Mouse (Mus musculus) E14TG2a.4 (cell line): ENCODE measurements around the gene Galnt17.

Source experiments
- H3K27me3 ChIP-seq: 2 replicates; pipeline ENCODE4 v1.6.1; 2014; ENCODE audit warnings: low read length, control low read depth; ENCODE audit not compliant: insufficient read depth
- H3K36me3 ChIP-seq: 2 replicates; pipeline ENCODE4 v1.6.1; 2014; ENCODE audit warnings: low read length, control low read depth; ENCODE audit not compliant: insufficient read depth
- H3K4me1 ChIP-seq: replicated peaks from 2 replicates; pipeline ENCODE4 v1.6.1; 2014; ENCODE audit warnings: low read depth, low read length, control low read depth
- H3K4me3 ChIP-seq: replicated peaks from 2 replicates; pipeline ENCODE4 v1.5.1; 2014; ENCODE audit warnings: mild to moderate bottlenecking, low read length
- H3K9me3 ChIP-seq: 2 replicates; pipeline ENCODE4 v1.6.1; 2014; ENCODE audit warnings: low read length, control low read depth
- CTCF ChIP-seq: conservative IDR thresholded peaks from 2 replicates; pipeline ENCODE4 v1.5.1; 2014; ENCODE audit warnings: low read length
- NANOG ChIP-seq: IDR thresholded peaks from 2 replicates; pipeline ENCODE4 v1.6.1; 2014; ENCODE audit warnings: borderline replicate concordance, low read length, mixed read lengths
- POU5F1 ChIP-seq: IDR thresholded peaks from 2 replicates; pipeline ENCODE4 v1.6.1; 2014; ENCODE audit warnings: low read length, borderline replicate concordance

The Galnt17 gene

DNA sequence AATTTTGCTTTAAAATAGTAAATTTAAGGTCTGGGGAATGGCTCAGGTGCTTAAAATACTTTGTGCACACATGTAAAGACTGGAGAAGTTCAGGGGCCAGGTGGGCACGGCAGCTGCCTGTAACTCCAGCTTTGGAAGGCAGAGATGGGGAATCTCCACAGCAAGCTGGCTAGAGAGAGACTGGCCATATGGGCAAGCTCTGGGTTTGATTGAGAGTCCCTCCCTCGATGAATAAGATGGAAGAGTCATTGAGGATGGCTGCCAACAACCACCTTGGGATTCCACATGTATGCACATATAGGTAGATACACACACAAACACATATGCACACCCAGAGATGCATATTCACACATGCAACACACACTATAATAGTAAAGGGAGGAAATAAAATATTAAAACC lies 42.0 kb downstream of the Galnt17 start:
- H3K27me3 ChIP-seq: no peaks in the 10 kb centered on the region
- TF ChIP-seq CTCF (no peak), POU5F1 (no peak), NANOG (no peak)
- no peaks in the 10 kb centered on the region for H3K4me1 ChIP-seq
- H3K9me3 ChIP-seq: no peaks in the 10 kb centered on the region
- H3K4me3 ChIP-seq: no peak overlapping the region
- H3K36me3 ChIP-seq: no peaks in the 10 kb centered on the region

DNA sequence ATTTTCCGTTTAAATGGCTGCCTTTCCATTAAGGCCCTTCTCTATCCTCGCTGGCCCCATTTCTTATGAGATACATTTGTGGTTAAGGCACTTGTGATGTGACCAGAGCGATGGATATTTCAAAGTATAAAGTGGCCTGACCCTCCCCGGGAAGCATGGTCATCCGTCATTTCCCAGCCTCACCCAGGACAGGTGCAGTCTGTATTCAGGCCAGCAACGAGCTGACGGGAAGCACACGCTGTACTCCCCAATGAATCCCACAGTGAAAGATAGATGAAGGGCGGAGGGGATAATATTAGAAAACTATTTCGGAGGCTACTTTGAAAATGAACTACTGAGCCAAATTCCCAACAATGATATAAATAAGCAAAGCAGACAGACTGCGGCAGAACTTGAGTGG lies 44.2 kb downstream of the Galnt17 start:
- H3K4me3 ChIP-seq: no peak overlapping the region

GRCm38 (mm10) chr5:131250701-131251636 lies 57.3 kb downstream of the Galnt17 start:
- Histone ChIP-seq H3K4me3 (no peak overlapping the region), H3K27me3 (no peaks in the 10 kb centered on the region), H3K4me1 (no peaks in the 10 kb centered on the region), H3K36me3 (no peaks in the 10 kb centered on the region), H3K9me3 (no peaks in the 10 kb centered on the region)
- TF ChIP-seq CTCF (no peak), NANOG (no peak), POU5F1 (no peak)

More for the DNA sequence above, 44.2 kb downstream of the Galnt17 start:
- no peaks in the 10 kb centered on the region for H3K36me3 ChIP-seq
- H3K27me3 ChIP-seq: no peaks in the 10 kb centered on the region
- H3K4me1 ChIP-seq: no peaks in the 10 kb centered on the region
- TF ChIP-seq NANOG (no peak), POU5F1 (no peak), CTCF (no peak)
- no peaks in the 10 kb centered on the region for H3K9me3 ChIP-seq

DNA sequence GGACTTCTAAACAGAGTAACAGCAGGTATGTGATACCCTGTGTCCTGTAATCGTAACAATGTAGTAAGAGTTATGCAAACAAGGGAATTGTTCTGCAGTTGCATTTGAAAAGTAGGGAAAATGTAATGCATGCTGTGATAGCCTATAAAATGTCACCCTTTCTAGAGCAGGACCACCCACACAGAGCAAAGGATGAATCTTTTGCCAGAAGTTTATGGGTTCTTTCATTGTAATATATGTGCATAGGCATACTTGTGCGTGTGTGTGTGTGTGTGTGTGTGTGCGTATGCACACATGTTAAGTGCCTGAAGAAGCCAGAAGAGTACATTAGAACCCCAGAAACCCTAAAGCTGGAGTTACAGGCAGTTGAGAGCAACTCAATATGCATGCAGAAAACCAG lies 59.9 kb downstream of the Galnt17 start:
- Histone ChIP-seq H3K4me3 (no peak overlapping the region), H3K4me1 (no peaks in the 10 kb centered on the region), H3K36me3 (no peaks in the 10 kb centered on the region), H3K27me3 (no peaks in the 10 kb centered on the region), H3K9me3 (no peaks in the 10 kb centered on the region)
- no peak for TF ChIP-seq CTCF
- TF ChIP-seq POU5F1: no peak
- TF ChIP-seq NANOG: no peak

- H3K27me3 ChIP-seq: no peaks in the 10 kb centered on the region
- no peaks in the 10 kb centered on the region for H3K9me3 ChIP-seq
- TF ChIP-seq POU5F1 (no peak), CTCF (no peak), NANOG (no peak)
- no peaks in the 10 kb centered on the region for H3K4me1 ChIP-seq
- no peak overlapping the region for H3K4me3 ChIP-seq
- no peaks in the 10 kb centered on the region for H3K36me3 ChIP-seq
These were observed 61.7 kb downstream of the Galnt17 start for GRCm38 (mm10) chr5:131246591-131246990.

DNA sequence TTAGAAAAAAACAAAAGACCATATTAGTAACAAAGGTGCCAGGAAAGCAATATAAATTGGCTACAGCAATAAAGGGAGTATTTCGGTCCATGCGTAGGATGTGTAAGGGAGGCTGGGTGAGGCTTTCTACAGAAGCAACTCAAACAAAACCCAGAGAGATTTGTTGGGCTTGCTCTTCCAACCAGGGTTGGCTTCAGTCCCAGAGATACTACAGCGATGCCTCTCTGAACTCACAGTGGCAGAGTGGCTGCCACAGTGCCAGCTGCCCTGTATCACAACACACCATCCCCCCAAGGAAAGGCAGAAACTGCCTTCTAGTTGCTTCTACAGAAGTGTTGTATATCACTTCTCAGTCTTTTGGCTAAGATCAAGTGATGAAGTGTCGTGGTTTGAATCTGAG lies 66.6 kb downstream of the Galnt17 start:
- H3K4me1 ChIP-seq: no peaks in the 10 kb centered on the region
- H3K36me3 ChIP-seq: no peaks in the 10 kb centered on the region
- no peaks in the 10 kb centered on the region for H3K27me3 ChIP-seq
- H3K9me3 ChIP-seq: no peaks in the 10 kb centered on the region
- H3K4me3 ChIP-seq: no peak overlapping the region
- TF ChIP-seq NANOG (no peak), CTCF (no peak), POU5F1 (no peak)

DNA sequence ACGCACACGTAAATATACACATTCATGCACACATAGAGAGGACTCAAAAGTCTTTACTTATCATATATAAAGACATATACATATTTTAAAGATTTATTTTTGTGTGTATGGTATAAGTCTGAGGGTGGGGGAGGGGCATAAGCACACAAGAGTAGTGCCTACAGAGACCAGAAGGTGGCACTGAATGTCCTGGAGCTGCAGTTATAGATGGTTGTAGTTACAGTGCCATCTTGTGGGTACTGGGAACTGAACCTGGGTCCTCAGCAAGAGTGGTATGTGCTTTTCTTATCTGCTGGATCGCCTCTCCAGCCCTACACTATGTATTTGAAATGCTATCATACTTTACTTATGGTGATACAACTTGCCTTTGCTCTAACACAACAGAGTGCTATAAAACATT lies 68.5 kb downstream of the Galnt17 start:
- Histone ChIP-seq H3K4me3 (no peak overlapping the region), H3K27me3 (no peaks in the 10 kb centered on the region), H3K9me3 (no peaks in the 10 kb centered on the region), H3K36me3 (no peaks in the 10 kb centered on the region), H3K4me1 (no peaks in the 10 kb centered on the region)
- TF ChIP-seq POU5F1 (no peak), CTCF (peak; percentile 32)

- Histone ChIP-seq H3K9me3 (no peaks in the 10 kb centered on the region), H3K4me3 (no peak overlapping the region), H3K27me3 (no peaks in the 10 kb centered on the region), H3K36me3 (no peaks in the 10 kb centered on the region), H3K4me1 (no peaks in the 10 kb centered on the region)
- TF ChIP-seq CTCF (no peak), NANOG (no peak)
These were observed 71.4 kb downstream of the Galnt17 start for GRCm38 (mm10) chr5:131236906-131237305.

- Histone ChIP-seq H3K36me3 (no peaks in the 10 kb centered on the region), H3K4me3 (no peak overlapping the region), H3K27me3 (no peaks in the 10 kb centered on the region), H3K9me3 (no peaks in the 10 kb centered on the region), H3K4me1 (no peaks in the 10 kb centered on the region)
- no peak for TF ChIP-seq CTCF
- no peak for TF ChIP-seq NANOG
- no peak for TF ChIP-seq POU5F1
These were observed 74.5 kb downstream of the Galnt17 start for GRCm38 (mm10) chr5:131233828-131234227.
